Mouse (Mus musculus) left cerebral cortex, adult 2 months (tissue): ENCODE results near the gene Crocc2. TPM values are rescaled to one million over a fixed set of nuclear protein-coding genes. Genes with fewer than 3 reads are reported as not detected.

Experiments used
- DNase-seq, 2 experiments: peaks; one replicate each; pipeline ENCODE4 v3.0.0; 2021 to 2022; ENCODE audit warnings: low spot score in 2 of 2, mixed read lengths in 1 of 2; ENCODE audit errors: extremely low spot score in 1 of 2
- H3K27ac ChIP-seq: fragments of 200-600 bp; 2 replicates; pipeline ENCODE4 v1.8.1; 2022
- H3K4me3 ChIP-seq: fragments of 200-600 bp; 2 replicates; pipeline ENCODE4 v1.8.1; 2022
- CTCF ChIP-seq: fragments of 200-600 bp; IDR thresholded peaks from 2 replicates; pipeline ENCODE4 v1.8.1; 2022; ENCODE audit warnings: antibody characterized with exemption, mild to moderate bottlenecking, moderate library complexity
- intact Hi-C: fragments of 180-260 bp; cut with DNase I; formaldehyde crosslinking; loops from one replicate; pipeline ENCODE4 v1.15.1; 2025
- long read RNA-seq, 2 experiments: library from polyadenylated mRNA; stranded (forward); transcript quantifications; one replicate each; pipeline ENCODE4 v2.0.0; 2021; ENCODE audit warnings: borderline mapping rate in 2 of 2
- total RNA-seq, 2 experiments: library from RNA; stranded (reverse); gene quantifications; 2 replicates each; pipeline ENCODE4 v1.2.3; 2021

The Crocc2 gene
- under 1 TPM; 0.07 to 0.12 TPM for total RNA-seq
- long read RNA-seq, experiment 1, result 0 reads
- long read RNA-seq, experiment 2, result 0 reads

- no peak within 1 kb of the TSS for H3K4me3 ChIP-seq
- no peak for DNase-seq
- H3K27ac ChIP-seq, result no peak within 1 kb of the TSS
- intact Hi-C loops, result no loop called here
- TF ChIP-seq CTCF, result no peak
Observed at GRCm38 (mm10) chr1:93168295-93168775, at the start of gene Crocc2. Gene Crocc2, plus strand, starts transcription at chr1:93168725.

GRCm38 (mm10) chr1:93118816-93119215 lies 49.7 kb upstream of the Crocc2 start:
- intact Hi-C loops, result no loop called here
- no peak overlapping the region for H3K27ac ChIP-seq
- no peak for TF ChIP-seq CTCF
- DNase-seq, result no peak
- no peak overlapping the region for H3K4me3 ChIP-seq

DNA sequence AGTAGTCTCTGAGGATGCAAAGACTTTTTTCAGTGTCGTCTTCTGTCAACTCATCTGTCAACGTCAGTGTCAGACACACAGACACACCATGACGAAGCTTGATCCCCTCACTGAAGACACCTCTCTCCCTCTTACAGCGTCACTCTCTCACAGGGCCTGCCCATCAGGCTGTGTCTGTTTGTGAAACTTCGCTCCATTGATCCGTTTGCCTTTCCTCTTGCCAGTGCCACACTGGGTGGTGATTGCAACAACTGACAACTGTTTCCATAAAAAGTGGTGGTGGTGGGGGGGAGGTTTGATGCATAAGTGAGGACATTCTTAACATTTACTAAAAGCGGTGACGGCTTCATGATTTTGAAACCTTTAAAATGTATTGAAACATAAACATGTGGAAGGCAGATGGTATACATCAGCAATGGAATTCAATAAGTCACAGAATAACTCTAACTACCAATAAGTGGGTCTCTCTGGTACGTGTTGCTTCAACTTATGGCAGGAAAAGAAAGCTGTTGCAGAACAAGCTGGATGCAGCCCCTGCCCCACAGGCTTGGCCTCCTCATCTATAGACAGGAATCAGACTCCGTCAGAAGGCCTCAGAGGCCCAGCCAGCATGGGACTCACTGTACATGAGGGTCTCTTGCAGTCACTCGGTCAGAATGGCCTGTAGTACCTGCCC lies 45.2 kb upstream of the Crocc2 start:
- intact Hi-C loops, result no loop called here
- H3K27ac ChIP-seq, result no peak overlapping the region
- DNase-seq, result no peak
- TF ChIP-seq CTCF, result no peak
- no peak overlapping the region for H3K4me3 ChIP-seq

GRCm38 (mm10) chr1:93124066-93124465 lies 44.5 kb upstream of the Crocc2 start:
- H3K4me3 ChIP-seq, result no peak overlapping the region
- H3K27ac ChIP-seq, result no peak overlapping the region
- no peak for TF ChIP-seq CTCF
- intact Hi-C loops, result no loop called here
- no peak for DNase-seq

GRCm38 (mm10) chr1:93125256-93125655 lies 43.3 kb upstream of the Crocc2 start:
- DNase-seq, result no peak
- TF ChIP-seq CTCF, result peak; percentile 10; the same call in 1 of the 2 replicates
- intact Hi-C loops, result loop anchor here (5.0 kb wide), 1 partner anchor 168 kb away; no protein-coding TSS in a partner anchor
- Histone ChIP-seq H3K27ac (no peak overlapping the region), H3K4me3 (no peak overlapping the region)

DNA sequence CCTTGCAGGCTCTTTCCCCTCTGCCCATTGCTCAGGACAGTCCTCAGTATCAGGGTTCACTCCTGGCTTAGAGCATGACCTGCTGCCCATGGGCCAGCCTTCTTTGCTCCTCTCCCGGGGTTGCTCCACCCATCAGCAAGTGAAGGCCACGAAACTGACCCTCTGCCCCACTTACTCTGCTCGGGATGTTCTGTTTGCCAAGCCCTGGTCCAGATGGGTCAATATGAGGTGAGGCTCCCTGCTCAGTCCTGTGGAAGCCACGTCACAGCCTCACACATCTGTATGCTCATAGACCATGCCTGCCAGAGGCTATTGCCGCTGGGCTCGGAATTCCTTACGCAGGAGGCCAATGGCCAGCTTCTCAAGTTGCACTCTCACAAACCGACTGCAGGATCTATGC lies 40.3 kb upstream of the Crocc2 start:
- no peak overlapping the region for H3K4me3 ChIP-seq
- intact Hi-C loops, result loop anchor here (2.0 to 5.0 kb wide), 2 partner anchors 171 to 375 kb away; no protein-coding TSS in a partner anchor

GRCm38 (mm10) chr1:93128710-93129349 lies 39.7 kb upstream of the Crocc2 start:
- intact Hi-C loops, result loop anchor here (2.0 to 5.0 kb wide), 2 partner anchors 172 to 374 kb away; no protein-coding TSS in a partner anchor
- peak; percentile 91 for TF ChIP-seq CTCF
- peak; percentile 74 for DNase-seq
- Histone ChIP-seq H3K4me3 (no peak overlapping the region), H3K27ac (no peak overlapping the region)

More for the DNA sequence above, 40.3 kb upstream of the Crocc2 start:
- no peak for DNase-seq
- H3K27ac ChIP-seq, result no peak overlapping the region
- TF ChIP-seq CTCF, result no peak

DNA sequence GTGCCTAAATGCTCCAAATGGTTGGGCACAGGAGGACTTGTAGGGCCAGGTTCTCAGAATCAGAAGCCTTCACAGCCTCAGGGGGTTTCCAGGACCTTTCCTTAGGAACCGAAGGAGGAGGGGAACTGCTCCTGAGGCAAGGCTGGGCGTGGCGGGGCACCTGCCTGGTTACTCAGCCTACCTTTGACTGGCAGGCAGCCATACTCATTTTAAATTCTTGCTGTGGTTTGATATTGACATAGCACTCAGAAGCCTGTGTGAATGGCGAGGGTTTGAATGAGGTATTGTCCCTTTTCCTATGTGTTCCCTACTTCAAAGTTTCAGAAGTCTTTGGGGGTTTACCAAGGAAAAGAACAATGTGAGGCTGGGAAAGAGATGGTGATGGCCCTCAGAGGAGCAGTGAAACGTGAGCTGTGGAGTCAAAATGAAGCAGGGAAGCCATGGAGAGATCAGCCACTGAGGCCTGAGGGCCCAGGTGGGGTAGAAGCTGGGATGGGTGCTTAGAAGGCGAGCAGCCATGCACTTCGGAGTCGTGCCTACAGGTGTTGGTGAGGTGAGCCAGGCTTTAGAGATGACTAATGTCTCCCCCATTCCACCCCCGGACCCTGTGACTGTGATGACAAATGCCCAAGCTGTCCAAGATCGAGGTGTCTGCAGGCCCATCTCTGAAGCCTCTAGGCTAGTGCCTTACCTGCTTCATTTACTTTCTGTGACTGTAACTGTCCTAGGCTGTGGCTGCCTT lies 38.1 kb upstream of the Crocc2 start:
- no peak for DNase-seq
- no peak for TF ChIP-seq CTCF
- no peak overlapping the region for H3K4me3 ChIP-seq
- no peak overlapping the region for H3K27ac ChIP-seq
- intact Hi-C loops, result no loop called here

GRCm38 (mm10) chr1:93132676-93133075 lies 35.8 kb upstream of the Crocc2 start:
- DNase-seq, result no peak
- intact Hi-C loops, result no loop called here
- no peak for TF ChIP-seq CTCF
- H3K27ac ChIP-seq, result no peak overlapping the region
- H3K4me3 ChIP-seq, result no peak overlapping the region

GRCm38 (mm10) chr1:93135036-93135526 lies 33.4 kb upstream of the Crocc2 start, which contains the start of gene Agxt:
Gene Agxt, plus strand, starts transcription at chr1:93135240.
- no peak for DNase-seq
- intact Hi-C loops, result no loop called here
- no peak for TF ChIP-seq CTCF

DNA sequence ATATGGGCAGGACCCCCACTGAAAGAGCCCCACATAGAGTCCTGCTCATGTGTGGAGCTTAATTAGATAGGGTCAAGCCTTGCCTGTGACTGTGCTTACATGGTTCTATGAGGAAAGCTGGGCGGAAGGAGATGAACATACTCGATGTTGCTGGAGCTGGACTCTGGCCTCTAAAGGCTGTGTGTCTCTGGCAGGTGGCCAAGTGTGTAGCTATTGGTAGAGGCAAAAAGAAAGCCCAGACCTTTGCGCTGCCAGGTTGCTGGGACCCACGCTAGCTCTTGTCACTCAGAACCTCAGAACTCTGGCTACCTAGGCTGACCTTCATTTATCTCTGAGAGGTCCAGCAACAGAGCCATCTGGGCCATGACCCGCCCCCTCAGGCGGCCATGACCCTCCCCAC lies 30.0 kb upstream of the Crocc2 start:
- Histone ChIP-seq H3K27ac (no peak overlapping the region), H3K4me3 (no peak overlapping the region)
- intact Hi-C loops, result no loop called here
- TF ChIP-seq CTCF, result no peak
- DNase-seq, result no peak

More at GRCm38 (mm10) chr1:93135036-93135526, 33.4 kb upstream of the Crocc2 start, which contains the start of gene Agxt:
- Histone ChIP-seq H3K27ac (no peak within 1 kb of the TSS), H3K4me3 (no peak within 1 kb of the TSS)
